Comparison of ENCODE assay signal across 11 mouse cellular contexts in genomic region chr4:115473585-115473984, GRCm38 (mm10). TPM values are rescaled to one million over a fixed set of nuclear protein-coding genes. Genes with fewer than 3 reads are reported as not detected.
"Had no signal": no experiment of that assay in that cellular context is flagged by ENCODE, and none has a peak within 500 bp of the region (broad histone marks: within the 10 kb centered on the region; RNA-seq: fewer than 3 reads in every experiment).

No protein-coding gene starts in this region.

RNA-seq across cellular contexts. Expression of gene Cyp4a30b, which starts 21.2 kb away (rescaled TPM):
- total RNA-seq: forebrain, postnatal 0 days; gastrocnemius, adult 18-20 months; gastrocnemius, adult 2 months; gastrocnemius, adult 8-10 months; gastrocnemius, postnatal 10 days; gastrocnemius, postnatal 14 days; gastrocnemius, postnatal 25 days; gastrocnemius, postnatal 36 days; gastrocnemius, postnatal 4 days; heart, adult 2 months; heart, adult 8-10 months had no signal

RNA-seq across cellular contexts. Expression of gene Cyp4a14, which starts 22.4 kb away (rescaled TPM):
- total RNA-seq: forebrain, postnatal 0 days; gastrocnemius, adult 2 months; gastrocnemius, adult 8-10 months; gastrocnemius, postnatal 10 days; gastrocnemius, postnatal 14 days; gastrocnemius, postnatal 25 days; heart, adult 2 months; heart, adult 8-10 months had no signal

RNA-seq across cellular contexts. Expression of gene Cyp4a10, which starts 44.5 kb away (rescaled TPM):
- total RNA-seq: forebrain, postnatal 0 days; gastrocnemius, adult 2 months; gastrocnemius, postnatal 10 days; gastrocnemius, postnatal 14 days; gastrocnemius, postnatal 25 days had no signal
